Mouse (Mus musculus): ENCODE measurements around the gene Hipk1.
"Not testable (repeated sequence)": the region's sequence is repeated elsewhere in the genome, so short reads cannot be mapped to it uniquely, and the experiment has no call there.

Hipk1 gene

GRCm38 (mm10) chr3:103791230-103792110 lies at the start of gene Hipk1:
TSS of gene Hipk1 (minus strand) at chr3:103791563.
- DNase-seq (ENCODE audit: low read depth, low spot score), result peak; percentile 79

- not testable (repeated sequence) for DNase-seq (ENCODE audit: low read depth, low spot score)
These were observed 49.6 kb upstream of the Hipk1 start for GRCm38 (mm10) chr3:103840946-103841345.

- DNase-seq (ENCODE audit: low read depth, low spot score), result not testable (repeated sequence)
These were observed 48.8 kb upstream of the Hipk1 start for GRCm38 (mm10) chr3:103840195-103840594.

DNA sequence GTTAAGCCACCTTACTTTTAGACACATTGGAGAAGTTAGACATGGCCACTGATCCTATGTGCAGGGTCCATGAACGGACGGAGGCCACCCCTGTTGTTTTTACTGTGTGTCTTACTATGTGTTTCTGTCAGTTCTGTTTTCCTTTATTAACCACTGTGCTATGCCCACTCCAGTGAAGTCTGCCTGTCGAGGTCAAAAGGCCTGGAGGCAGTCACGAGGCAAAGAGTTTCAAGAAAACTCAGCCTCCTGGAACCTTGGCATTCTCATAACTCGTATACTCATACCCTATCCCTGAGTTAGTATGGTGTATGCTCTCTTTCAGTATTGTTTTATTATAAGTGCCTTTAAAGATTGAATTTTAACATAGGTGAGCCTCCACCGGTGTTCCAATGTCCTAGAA lies 48.3 kb upstream of the Hipk1 start:
- DNase-seq (ENCODE audit: low read depth, low spot score), result no peak

GRCm38 (mm10) chr3:103836453-103836852 lies 45.1 kb upstream of the Hipk1 start:
- DNase-seq (ENCODE audit: low read depth, low spot score), result no peak

GRCm38 (mm10) chr3:103835951-103836310 lies 44.6 kb upstream of the Hipk1 start:
- no peak for DNase-seq (ENCODE audit: low read depth, low spot score)

- no peak for DNase-seq (ENCODE audit: low read depth, low spot score)
These were observed 44.0 kb upstream of the Hipk1 start for GRCm38 (mm10) chr3:103835272-103835950.

- DNase-seq (ENCODE audit: low read depth, low spot score), result no peak
These were observed 42.6 kb upstream of the Hipk1 start for GRCm38 (mm10) chr3:103834001-103834400.

DNA sequence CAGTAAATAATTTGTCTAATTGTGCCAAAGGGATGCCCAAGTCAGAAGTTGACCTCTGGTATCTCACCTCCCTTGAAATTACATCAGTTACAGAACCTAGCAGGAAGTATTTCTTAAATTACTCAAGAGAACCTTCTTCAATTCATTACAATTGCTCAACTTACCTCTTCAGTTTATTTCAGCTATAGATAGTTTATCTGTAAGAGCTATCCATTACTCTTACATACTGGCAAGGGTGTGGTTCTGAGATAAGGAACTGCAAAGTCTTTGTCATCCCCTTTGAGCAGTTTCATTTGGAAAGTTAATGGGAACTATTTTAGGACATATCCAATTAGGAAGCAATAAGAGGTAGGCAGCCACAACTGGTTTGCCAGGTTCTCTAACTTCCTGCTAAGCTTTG lies 41.1 kb upstream of the Hipk1 start, which contains the start of gene Bcl2l15:
TSS of gene Bcl2l15 (plus strand) at position 176 of the 400 bp plus-strand sequence.
- DNase-seq (ENCODE audit: low read depth, low spot score), result no peak

DNA sequence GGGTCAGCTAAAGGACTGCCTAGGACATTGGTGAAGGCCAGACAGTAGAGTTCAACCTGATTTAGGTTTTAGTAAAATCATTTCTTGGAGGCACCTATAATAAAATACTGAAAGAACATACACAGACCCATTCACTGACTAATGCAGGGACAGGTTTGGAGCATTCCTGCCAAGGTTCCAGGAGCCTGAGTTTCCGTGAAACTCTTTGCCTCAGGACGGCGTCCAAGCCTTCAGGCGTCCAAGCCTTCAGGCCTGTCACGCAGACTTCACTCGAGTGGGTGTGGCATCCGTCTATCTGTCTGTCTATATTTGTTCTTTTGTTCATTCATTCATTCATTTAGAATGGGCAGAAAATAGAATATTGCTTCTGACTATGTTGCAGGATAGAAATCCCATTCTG lies 39.8 kb upstream of the Hipk1 start:
- no peak for DNase-seq (ENCODE audit: low read depth, low spot score)

DNA sequence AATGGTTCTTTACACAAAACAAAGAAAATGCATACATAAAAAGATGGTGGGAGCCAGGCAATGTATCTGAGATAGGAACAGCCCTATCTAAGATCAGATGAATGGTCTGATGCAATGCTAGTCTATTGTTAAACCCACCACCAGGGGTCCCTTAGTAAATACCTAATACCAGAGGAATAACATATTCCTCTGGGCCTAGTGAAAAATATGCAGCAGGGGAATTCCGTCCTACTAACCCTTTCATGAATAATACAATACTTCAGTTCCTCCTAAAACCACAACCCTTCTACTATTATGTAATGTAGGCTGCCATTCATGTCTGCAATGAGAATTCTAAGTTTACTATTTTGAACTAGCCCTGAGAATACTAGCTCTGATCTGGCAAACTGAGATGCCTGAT lies 39.3 kb upstream of the Hipk1 start:
- DNase-seq (ENCODE audit: low read depth, low spot score), result not testable (repeated sequence)

DNA sequence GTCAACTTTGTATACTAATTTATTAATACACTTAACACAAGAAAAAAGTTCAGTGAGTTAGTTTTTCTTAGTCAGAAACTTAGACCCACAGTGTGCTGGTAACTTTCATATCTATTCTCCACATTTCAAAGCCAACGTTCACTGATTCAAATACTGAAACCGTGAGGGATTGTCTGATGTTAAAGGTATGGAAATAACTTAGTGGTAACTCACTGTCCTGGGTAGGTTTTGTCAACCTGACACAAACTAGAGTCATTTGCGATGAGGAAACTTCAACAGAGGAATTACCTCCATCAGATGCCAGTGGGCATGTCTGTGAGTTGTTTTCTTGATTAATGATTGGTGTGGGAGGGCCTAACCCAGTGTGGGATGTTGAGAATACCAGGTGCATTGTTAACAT lies 37.7 kb upstream of the Hipk1 start:
- no peak for DNase-seq (ENCODE audit: low read depth, low spot score)

DNA sequence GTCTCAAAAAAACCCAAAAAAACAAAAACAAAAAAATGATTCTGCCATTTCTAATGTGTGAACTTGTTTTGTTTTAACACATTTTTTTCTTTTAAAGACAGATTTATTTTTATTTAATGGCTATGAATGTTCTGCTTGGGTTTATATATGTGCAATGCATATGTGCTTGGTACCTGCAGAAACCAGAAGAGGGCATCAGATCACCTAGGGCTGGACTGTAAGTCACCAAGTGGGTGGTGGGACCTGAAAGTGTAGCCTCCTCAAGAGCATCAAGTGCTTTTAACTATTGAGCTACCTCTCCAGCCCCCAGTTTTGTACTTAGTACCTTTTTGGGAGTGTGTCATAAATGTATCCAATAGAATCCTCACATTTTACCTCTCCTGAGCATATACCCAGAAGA lies 36.2 kb upstream of the Hipk1 start:
- DNase-seq (ENCODE audit: low read depth, low spot score), result no peak

DNA sequence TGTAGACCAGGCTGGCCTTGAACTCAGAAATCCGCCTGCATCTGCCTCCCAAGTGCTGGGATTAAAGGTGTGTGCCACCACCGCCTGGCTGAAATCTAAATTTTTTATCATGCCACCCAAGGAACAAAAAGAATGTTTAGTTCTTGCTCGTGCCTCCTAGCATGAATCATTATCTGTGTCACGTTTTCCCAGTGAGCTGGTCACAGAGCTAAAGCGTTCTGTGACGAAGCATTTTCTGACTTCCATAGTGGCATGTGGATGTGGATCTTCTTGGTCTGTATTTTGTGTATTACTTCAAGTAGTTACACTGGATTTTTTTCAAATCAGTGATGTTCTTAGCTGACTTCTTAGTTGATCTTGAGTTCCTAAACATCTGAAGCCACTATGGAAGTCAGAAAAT lies 19.6 kb upstream of the Hipk1 start:
- DNase-seq (ENCODE audit: low read depth, low spot score), result no peak

DNA sequence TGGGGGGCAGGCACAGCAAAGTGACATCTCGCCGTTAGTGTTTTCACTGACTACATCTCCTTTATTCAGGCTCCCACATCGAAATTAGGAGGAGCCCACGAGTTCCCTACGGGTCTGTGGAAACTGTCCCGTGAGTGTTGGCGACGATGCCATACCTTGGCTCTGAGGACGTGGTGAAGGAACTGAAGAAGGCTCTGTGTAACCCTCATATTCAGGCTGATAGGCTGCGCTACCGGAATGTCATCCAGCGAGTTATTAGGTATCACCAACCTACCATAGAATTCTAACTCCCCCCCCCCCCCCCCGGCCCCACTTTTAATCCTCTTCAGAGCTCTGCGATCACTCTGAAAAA lies 18.4 kb upstream of the Hipk1 start:
- DNase-seq (ENCODE audit: low read depth, low spot score), result no peak

GRCm38 (mm10) chr3:103808891-103809798 lies 17.8 kb upstream of the Hipk1 start, which contains the start of the genes Dclre1b, Ap4b1 and Gm43064:
TSS of gene Dclre1b (minus strand) at chr3:103809444.
TSS of gene Ap4b1 (plus strand) at chr3:103809520.
TSS of gene Gm43064 (plus strand) at chr3:103809573.
- peak; percentile 80 for DNase-seq (ENCODE audit: low read depth, low spot score)

- DNase-seq (ENCODE audit: low read depth, low spot score), result no peak
These were observed 14.3 kb upstream of the Hipk1 start for GRCm38 (mm10) chr3:103805671-103806070.

GRCm38 (mm10) chr3:103802861-103803260 lies 11.5 kb upstream of the Hipk1 start:
- no peak for DNase-seq (ENCODE audit: low read depth, low spot score)

- DNase-seq (ENCODE audit: low read depth, low spot score), result no peak
These were observed 10.5 kb upstream of the Hipk1 start for GRCm38 (mm10) chr3:103801631-103802531.

GRCm38 (mm10) chr3:103799507-103799906 lies 8.1 kb upstream of the Hipk1 start:
- DNase-seq (ENCODE audit: low read depth, low spot score), result no peak

DNA sequence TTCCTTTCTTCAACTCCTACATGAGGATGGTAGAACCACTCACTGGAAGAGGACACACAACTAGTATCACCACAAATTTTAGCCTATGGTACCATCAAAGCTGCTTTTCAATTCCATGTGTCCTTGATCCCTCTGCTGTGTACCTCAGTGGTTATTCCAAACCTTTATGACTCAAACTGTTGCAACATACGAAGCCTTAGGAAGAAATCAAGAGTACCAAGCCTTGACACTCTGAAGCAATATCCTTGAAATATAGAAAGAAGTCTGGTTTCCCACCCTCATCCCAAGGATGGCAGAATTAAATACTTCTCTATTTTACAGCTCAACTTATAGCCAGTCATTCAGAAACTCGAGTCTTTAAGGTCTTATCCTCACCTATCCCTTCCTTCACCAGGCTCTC lies 5.0 kb upstream of the Hipk1 start:
- no peak for DNase-seq (ENCODE audit: low read depth, low spot score)

Data from WW6 (cell line).